Mouse (Mus musculus): Measurements from ENCODE around the gene Nfib.

- no peak for TF ChIP-seq CTCF (IDR thresholded peaks at IDR 0.05; ENCODE audit: borderline replicate concordance, control insufficient read depth, extremely low read depth, insufficient read depth, low read length, poor library complexity)
- no peak for TF ChIP-seq POLR2A (IDR thresholded peaks at IDR 0.05; ENCODE audit: control insufficient read depth, extremely low read depth, insufficient read depth, low read length, poor library complexity)
Observed at GRCm38 (mm10) chr4:82661215-82661614, 44.3 kb downstream of the Nfib start.

Data from thymus, adult 2 months (tissue).